Mouse (Mus musculus) bone marrow, adult 2 months (tissue): ENCODE results near the gene Myl4. TPM values are rescaled to one million over a fixed set of nuclear protein-coding genes. Genes with fewer than 3 reads are reported as not detected.

Experiments used
- H3K27ac ChIP-seq: fragments of 200-500 bp; 2 replicates; pipeline ENCODE4 v1.5.1; 2012; ENCODE audit warnings: low read depth, mild to moderate bottlenecking, control low read depth, inconsistent platforms, low read length; ENCODE audit not compliant: control insufficient read depth, poor library complexity, insufficient read depth
- H3K4me1 ChIP-seq: fragments of 200-500 bp; 2 replicates; pipeline ENCODE4 v1.6.1; 2011; ENCODE audit warnings: low read length; ENCODE audit not compliant: control insufficient read depth, insufficient read depth
- H3K4me3 ChIP-seq: fragments of 200-500 bp; replicated peaks from 2 replicates; pipeline ENCODE3; 2011; ENCODE audit warnings: mild to moderate bottlenecking, low read depth, low read length, control low read depth; ENCODE audit not compliant: control insufficient read depth
- CTCF ChIP-seq: fragments of 200-500 bp; IDR thresholded peaks from 2 replicates; pipeline ENCODE4 v1.5.1; 2011; ENCODE audit warnings: low read length, control low read depth; ENCODE audit not compliant: control insufficient read depth, insufficient read depth
- POLR2A ChIP-seq: fragments of 200-500 bp; IDR thresholded peaks from 2 replicates; pipeline ENCODE4 v1.6.1; 2011; ENCODE audit warnings: low read depth, mild to moderate bottlenecking, control low read depth, low read length, borderline replicate concordance; ENCODE audit not compliant: control insufficient read depth
- WGBS: fragments of 180-500 bp; shearing (Covaris S2); methylation state at CpG from one replicate; pipeline ENCODE4 v1.1.7; 2018; 5-methylcytosine and 5-hydroxymethylcytosine counted together
- polyA plus RNA-seq: library from polyadenylated mRNA; stranded (reverse); fragments of >200 nt; gene quantifications from 2 replicates; pipeline ENCODE4 v1.2.4, GENCODE M21; 2011; ENCODE audit warnings: low replicate concordance; ENCODE audit not compliant: missing spikeins, insufficient read depth, insufficient read length

Myl4 gene
- polyA plus RNA-seq, 1 experiment: 31.8 TPM

DNA sequence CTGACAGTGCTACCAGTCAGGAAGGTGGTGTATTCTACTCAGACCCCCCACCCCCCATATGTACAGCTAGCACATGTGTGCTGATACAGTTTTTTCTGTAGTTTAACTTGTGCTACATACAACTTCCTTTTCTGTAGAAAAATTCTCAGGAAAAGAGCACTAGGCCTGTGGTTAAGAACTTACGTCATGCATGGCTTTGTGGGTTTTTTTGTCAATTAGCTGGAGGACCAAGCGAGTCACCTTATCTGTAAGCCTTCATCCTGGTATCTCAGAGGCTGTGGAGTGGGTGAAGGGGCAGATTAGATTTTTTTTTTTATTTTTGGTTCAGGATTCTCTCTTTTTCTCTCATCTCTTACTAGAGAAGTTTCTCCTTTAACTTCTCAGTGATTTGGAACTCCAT is 63.7 kb downstream of the Myl4 start:
- H3K27ac ChIP-seq: no peak overlapping the region
- WGBS: 1% methylated on average over 2 of the region's 2 CpGs
- TF ChIP-seq POLR2A (no peak), CTCF (no peak)
- peaks cover 14% of the 10 kb centered on the region for H3K4me1 ChIP-seq
- H3K4me3 ChIP-seq: no peak overlapping the region

DNA sequence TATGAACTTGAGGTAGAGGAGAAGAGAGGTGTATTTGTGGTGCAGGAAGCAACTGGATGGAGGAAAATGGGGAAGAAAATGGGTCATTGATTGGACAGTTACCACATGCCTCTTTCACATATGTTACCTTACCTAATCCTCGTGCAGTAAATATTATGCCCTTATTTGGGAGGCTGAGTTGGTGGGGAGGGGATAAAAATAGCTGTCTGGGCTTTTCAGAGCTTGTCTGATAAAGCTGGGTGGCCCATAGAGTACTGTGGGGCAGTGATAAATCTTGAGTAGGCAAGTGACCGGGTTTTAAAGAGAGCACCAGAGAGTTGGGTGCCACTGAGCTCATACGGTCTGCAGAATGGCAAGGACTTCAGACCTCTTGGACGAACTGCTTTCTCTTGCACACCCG is 65.7 kb downstream of the Myl4 start:
- WGBS: 57% methylated on average over 5 of the region's 5 CpGs
- Histone ChIP-seq H3K4me3 (no peak overlapping the region), H3K4me1 (peaks cover 9% of the 10 kb centered on the region), H3K27ac (no peak overlapping the region)
- TF ChIP-seq CTCF (no peak), POLR2A (no peak)

DNA sequence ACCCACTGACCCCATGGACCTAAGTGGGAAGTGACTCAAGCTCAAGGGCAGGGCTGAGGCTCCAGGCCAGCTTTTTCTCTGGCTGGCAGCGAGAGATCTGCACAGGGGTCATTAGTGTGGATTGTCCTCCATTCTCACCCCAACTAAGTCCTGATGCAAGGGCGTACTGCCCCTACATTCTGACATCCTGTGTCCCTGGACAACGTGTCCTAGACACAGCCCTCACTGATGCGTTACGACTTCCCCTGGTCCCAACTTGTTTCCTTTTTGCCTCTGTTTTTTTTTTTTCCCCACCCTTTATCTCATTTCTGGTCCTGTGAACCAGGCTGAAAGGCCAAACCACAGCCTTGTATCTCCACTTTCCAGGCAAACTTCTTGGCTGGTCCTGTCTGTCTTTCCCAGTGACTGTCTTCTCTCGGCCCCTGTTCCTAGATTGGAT is 68.2 kb downstream of the Myl4 start:
- 23% methylated on average over 6 of the region's 6 CpGs for WGBS
- Histone ChIP-seq H3K4me1 (peaks cover 6% of the 10 kb centered on the region), H3K27ac (no peak overlapping the region), H3K4me3 (no peak overlapping the region)
- TF ChIP-seq POLR2A (no peak), CTCF (no peak)

DNA sequence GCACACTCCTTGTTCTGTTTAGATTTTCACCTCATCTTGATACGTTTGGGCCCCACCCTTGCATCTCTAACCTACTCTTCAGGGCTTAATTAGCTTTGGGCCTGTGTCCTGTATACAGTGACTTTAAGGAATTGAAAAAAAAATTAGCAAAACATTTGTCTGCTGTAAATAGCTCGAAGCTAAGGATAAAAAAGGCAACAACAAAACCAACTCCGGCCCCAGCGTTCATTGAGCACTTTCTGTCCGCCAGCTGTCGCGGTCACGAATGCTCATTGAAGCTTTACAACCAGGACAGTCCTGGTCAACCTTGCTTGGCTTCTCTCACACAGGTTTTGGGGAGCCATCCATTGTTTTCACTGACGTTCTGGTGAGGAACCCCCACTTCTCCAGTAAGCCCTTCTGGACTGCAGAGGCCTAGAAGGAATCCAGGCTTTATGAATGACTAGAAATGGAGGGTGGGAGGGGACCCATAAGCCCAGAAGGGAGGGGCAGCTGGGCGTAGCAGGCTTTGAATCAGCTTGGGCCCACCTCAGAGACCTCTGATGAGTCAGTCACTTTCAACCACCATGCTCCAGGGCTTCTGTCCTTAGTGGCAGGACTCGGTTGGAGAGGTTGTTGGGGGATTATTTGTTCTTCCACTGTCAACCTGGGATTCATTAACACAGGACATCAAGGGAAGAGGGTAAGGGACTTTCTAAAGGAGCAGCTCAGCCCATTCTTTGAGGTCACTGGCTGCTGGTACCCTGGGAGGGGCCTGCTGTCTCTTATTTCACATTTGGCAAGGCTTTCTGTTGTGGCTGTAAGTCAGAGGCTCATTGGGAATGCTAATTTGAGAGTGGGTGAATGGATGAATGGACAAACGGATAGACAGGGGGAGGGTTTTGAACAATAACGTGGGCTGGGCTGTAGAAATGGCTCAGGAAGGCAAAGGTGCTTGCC is 68.9 kb downstream of the Myl4 start:
- Histone ChIP-seq H3K27ac (no peak overlapping the region), H3K4me1 (peaks cover 4% of the 10 kb centered on the region; the same call in 1 of the 2 replicates), H3K4me3 (no peak overlapping the region)
- WGBS: 64% methylated on average over 13 of the region's 13 CpGs
- TF ChIP-seq CTCF: no peak
- no peak for TF ChIP-seq POLR2A

DNA sequence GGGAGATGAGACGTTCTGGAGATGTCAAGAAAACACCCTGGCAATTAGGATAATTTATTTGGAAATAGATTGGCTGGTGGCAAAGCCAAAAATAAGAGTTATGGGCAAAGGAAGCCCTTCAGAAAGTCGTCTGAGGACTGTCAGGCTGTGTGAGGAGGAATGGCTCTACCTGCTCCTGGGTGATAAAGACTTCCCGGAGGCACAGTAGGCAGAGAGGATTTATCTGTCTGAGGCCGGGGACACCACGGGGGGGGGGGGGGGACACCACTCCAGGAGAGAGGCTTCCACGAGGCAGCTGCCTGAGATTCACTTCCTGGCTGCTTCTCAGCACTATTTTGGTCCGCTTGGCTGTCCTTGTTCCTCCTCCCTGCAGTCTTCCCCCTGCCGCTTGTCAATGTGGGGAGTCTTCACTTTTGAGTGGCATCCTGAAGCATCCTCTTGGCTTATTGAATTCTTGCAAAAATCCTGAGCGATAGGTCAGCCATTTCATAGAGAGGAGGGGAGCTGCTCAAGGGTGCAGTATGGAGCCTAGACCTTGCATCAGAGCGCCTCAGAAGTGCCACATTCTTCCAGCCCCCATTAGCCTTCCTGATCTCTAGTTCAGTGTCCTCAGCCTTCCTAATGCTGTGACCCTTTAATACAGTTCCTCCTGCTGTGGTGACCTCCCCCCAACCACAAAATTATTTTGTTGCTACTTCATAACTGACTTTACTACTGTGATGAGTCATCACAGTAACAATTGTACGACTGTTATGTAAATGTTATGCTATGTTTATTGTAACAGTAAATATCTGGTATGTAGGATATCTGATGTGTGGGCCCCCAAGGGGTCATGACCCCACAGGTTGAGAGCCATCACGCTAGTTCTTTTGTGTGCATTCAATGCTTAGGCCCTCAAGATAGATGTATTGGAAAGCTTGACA is 71.8 kb downstream of the Myl4 start:
- Histone ChIP-seq H3K4me1 (peaks cover 4% of the 10 kb centered on the region; the same call in 1 of the 2 replicates), H3K4me3 (no peak overlapping the region), H3K27ac (no peak overlapping the region)
- 21% methylated on average over 12 of the region's 12 CpGs for WGBS
- TF ChIP-seq POLR2A: no peak
- TF ChIP-seq CTCF: no peak

DNA sequence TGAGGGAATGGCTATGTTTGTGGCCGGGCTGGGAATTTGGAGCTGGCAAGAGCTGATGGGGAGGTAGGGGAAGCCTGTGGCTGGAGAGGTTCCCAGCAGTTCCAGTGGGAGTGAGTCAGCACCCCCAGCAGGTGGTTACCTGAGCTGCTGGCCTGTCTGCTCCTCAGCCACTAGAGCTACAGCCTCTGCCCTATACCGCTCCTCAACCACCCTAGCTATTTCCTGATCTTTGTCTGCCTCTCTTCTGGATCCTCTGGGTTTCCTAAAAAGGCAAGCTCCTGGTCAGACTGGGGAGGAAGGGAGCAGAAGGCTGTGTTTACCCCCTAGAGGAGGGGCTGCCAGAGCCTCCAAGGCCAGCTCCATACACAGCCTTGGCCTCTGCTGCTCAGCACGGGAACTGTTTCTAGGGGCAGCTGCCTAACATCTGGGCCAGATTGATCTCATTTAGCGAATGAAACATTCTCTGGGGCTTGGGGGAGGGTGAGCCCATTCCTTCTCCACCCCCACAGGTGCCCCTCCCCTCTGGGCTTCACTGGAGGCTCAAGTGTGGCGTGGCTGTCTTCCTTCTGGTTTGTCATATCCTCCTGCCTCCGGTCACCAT is 74.4 kb downstream of the Myl4 start:
- TF ChIP-seq POLR2A (no peak), CTCF (no peak)
- 41% methylated on average over 6 of the region's 6 CpGs for WGBS
- no peak overlapping the region for H3K27ac ChIP-seq
- H3K4me1 ChIP-seq: peaks cover 3% of the 10 kb centered on the region; the same call in 1 of the 2 replicates
- H3K4me3 ChIP-seq: no peak overlapping the region

DNA sequence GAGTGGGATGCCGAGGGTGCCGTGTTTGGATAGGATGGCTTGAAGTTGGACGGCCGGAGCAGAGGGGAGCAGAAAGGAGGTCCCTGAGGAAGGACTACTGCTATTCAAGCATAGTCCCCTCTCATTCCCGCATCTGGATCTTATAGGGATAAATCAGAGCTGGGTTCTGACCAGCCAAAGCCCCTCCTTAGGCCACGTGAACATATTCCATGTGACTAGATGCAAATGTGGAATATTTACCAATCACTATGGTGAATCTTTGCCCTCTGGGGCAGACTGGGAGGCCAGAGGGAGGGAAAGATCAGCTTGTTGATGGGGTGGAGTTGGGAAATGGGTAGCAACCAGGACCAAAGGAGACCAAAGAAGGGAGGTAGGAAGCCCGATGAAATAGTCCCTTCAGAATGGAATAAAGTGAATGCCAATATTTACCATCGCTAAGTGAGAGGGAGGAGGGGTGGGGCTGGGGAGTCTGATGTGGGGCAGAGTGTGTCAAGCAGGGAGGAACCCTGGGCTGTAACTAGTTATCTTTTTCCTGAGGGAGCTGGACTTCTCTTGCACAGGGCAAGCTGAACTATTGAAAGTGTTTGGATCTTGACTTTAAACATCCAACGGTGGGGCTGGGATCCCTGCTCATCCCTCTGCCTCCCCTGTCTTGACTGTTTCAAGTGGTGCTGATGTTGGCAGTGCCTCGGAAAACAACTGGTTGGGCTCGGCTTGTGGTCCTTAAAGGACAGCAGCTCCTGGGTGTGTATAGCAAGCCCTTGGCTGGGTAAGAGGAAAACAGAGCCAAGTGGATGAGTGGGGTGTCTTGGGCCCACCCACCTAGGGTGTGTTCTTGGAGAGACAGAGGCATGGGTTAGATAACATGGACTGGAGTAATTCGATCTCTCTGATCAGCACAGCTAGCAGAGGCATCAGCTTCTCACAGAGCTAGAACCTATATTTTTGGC is 75.3 kb downstream of the Myl4 start:
- TF ChIP-seq POLR2A (no peak), CTCF (no peak)
- Histone ChIP-seq H3K4me3 (no peak overlapping the region), H3K4me1 (peaks cover 3% of the 10 kb centered on the region; the same call in 1 of the 2 replicates), H3K27ac (no peak overlapping the region)
- 67% methylated on average over 12 of the region's 12 CpGs for WGBS
